Mouse (Mus musculus) kidney, embryonic 16.5 days (tissue): ENCODE results near the gene Wdr17. TPM values are rescaled to one million over a fixed set of nuclear protein-coding genes. Genes with fewer than 3 reads are reported as not detected.

Source experiments
- polyA plus RNA-seq: library from polyadenylated mRNA; unstranded; fragments of >200 nt; fragmentation: Nextera tagmentation; extraction: Ambion mirVana; gene quantifications from 2 replicates; pipeline ENCODE4 v1.2.1, GENCODE M21; 2015

Gene Wdr17
- polyA plus RNA-seq, 1 experiment from 2014 or later: 0.64 TPM

Other genes starting within 250 kb of the Wdr17 start
- 27.8 and 29.4 TPM in 2 replicates for gene Gpm6a, start 67.7 kb upstream of the Wdr17 start, polyA plus RNA-seq